Mouse (Mus musculus) heart, embryonic 10.5 days (tissue): ENCODE data around the gene Heca. TPM values are rescaled to one million over a fixed set of nuclear protein-coding genes. Genes with fewer than 3 reads are reported as not detected.
"Not testable (repeated sequence)": the region's sequence is repeated elsewhere in the genome, so short reads cannot be mapped to it uniquely, and the experiment has no call there.

ENCODE experiments used
- DNase-seq: peaks from one replicate; pipeline ENCODE4 v3.0.0-alpha.2; 2017; ENCODE audit warnings: low spot score
- H3K27ac ChIP-seq: fragments of 300-500 bp; sonication (generic); 2 replicates; pipeline ENCODE4 v1.5.1; 2016; ENCODE audit warnings: mild to moderate bottlenecking
- H3K27me3 ChIP-seq: fragments of 300-500 bp; sonication (generic); 2 replicates; pipeline ENCODE4 v1.6.1; 2016; ENCODE audit warnings: mild to moderate bottlenecking; ENCODE audit not compliant: poor library complexity, insufficient read depth, severe bottlenecking
- H3K36me3 ChIP-seq: fragments of 300-500 bp; sonication (generic); 2 replicates; pipeline ENCODE4 v1.6.1; 2016; ENCODE audit warnings: mild to moderate bottlenecking, moderate library complexity
- H3K4me1 ChIP-seq: fragments of 300-500 bp; sonication (generic); 2 replicates; pipeline ENCODE4 v1.6.1; 2016; ENCODE audit warnings: mild to moderate bottlenecking
- H3K4me3 ChIP-seq: fragments of 300-500 bp; sonication (generic); 2 replicates; pipeline ENCODE4 v1.5.1; 2016; ENCODE audit warnings: mild to moderate bottlenecking, moderate library complexity
- H3K9me3 ChIP-seq: fragments of 300-500 bp; sonication (generic); 2 replicates; pipeline ENCODE4 v1.6.1; 2016; ENCODE audit warnings: mild to moderate bottlenecking, moderate library complexity
- WGBS: fragments of 180-500 bp; shearing (Covaris S2); methylation state at CpG from one replicate; pipeline ENCODE4 v1.1.7; 2016; 5-methylcytosine and 5-hydroxymethylcytosine counted together
- polyA plus RNA-seq: library from polyadenylated mRNA; unstranded; fragments of >200 nt; fragmentation: Nextera tagmentation; extraction: Ambion mirVana; gene quantifications from 2 replicates; pipeline ENCODE4 v1.2.1, GENCODE M21; 2016

Gene Heca
- polyA plus RNA-seq, 1 experiment from 2014 or later, result 2.9 TPM

- Histone ChIP-seq H3K27ac (no peak overlapping the region), H3K4me3 (no peak overlapping the region), H3K9me3 (no peaks in the 10 kb centered on the region), H3K27me3 (no peaks in the 10 kb centered on the region), H3K4me1 (0 out of 2 replicates have a peak, but pooled peaks cover 4% of the 10 kb centered on the region), H3K36me3 (no peaks in the 10 kb centered on the region)
- 73% methylated on average over 6 of the region's 6 CpGs for WGBS
- DNase-seq, result no peak
These were observed 87.0 kb downstream of the Heca start for GRCm38 (mm10) chr10:17860701-17861480.

- DNase-seq, result no peak
- no peaks in the 10 kb centered on the region for H3K36me3 ChIP-seq
- no peaks in the 10 kb centered on the region for H3K9me3 ChIP-seq
- no peaks in the 10 kb centered on the region for H3K27me3 ChIP-seq
- H3K27ac ChIP-seq, result no peak overlapping the region
- WGBS, result 72% methylated on average over 9 of the region's 9 CpGs
- no peak overlapping the region for H3K4me3 ChIP-seq
- 0 out of 2 replicates have a peak, but pooled peaks cover 4% of the 10 kb centered on the region for H3K4me1 ChIP-seq
These were observed 90.1 kb downstream of the Heca start for GRCm38 (mm10) chr10:17857647-17858261.

- Histone ChIP-seq H3K36me3 (peaks cover 36% of the 10 kb centered on the region), H3K4me1 (no peaks in the 10 kb centered on the region), H3K27ac (no peak overlapping the region), H3K27me3 (no peaks in the 10 kb centered on the region), H3K9me3 (peaks cover 4% of the 10 kb centered on the region; the same call in 1 of the 2 replicates), H3K4me3 (no peak overlapping the region)
- 83% methylated on average over 4 of the region's 4 CpGs for WGBS
- DNase-seq, result no peak
These were observed 102.9 kb downstream of the Heca start for GRCm38 (mm10) chr10:17844781-17845537.

GRCm38 (mm10) chr10:17842030-17842429 lies 105.8 kb downstream of the Heca start:
- Histone ChIP-seq H3K9me3 (peaks cover 2% of the 10 kb centered on the region; the same call in 1 of the 2 replicates), H3K27ac (no peak overlapping the region), H3K4me1 (no peaks in the 10 kb centered on the region), H3K4me3 (no peak overlapping the region), H3K36me3 (peaks cover 40% of the 10 kb centered on the region), H3K27me3 (no peaks in the 10 kb centered on the region)
- WGBS, result 83% methylated on average over 3 of the region's 3 CpGs
- DNase-seq, result no peak

GRCm38 (mm10) chr10:17836275-17836674 lies 111.6 kb downstream of the Heca start:
- H3K27ac ChIP-seq, result no peak overlapping the region
- 91% methylated on average over 1 of the region's 1 CpGs for WGBS
- no peaks in the 10 kb centered on the region for H3K9me3 ChIP-seq
- no peak overlapping the region for H3K4me3 ChIP-seq
- H3K4me1 ChIP-seq, result no peaks in the 10 kb centered on the region
- DNase-seq, result no peak
- no peaks in the 10 kb centered on the region for H3K27me3 ChIP-seq
- H3K36me3 ChIP-seq, result peaks cover 32% of the 10 kb centered on the region; the same call in 1 of the 2 replicates

GRCm38 (mm10) chr10:17835031-17835430 lies 112.8 kb downstream of the Heca start:
- Histone ChIP-seq H3K4me1 (no peaks in the 10 kb centered on the region), H3K4me3 (no peak overlapping the region), H3K9me3 (no peaks in the 10 kb centered on the region), H3K27me3 (no peaks in the 10 kb centered on the region), H3K36me3 (peaks cover 34% of the 10 kb centered on the region; the same call in 1 of the 2 replicates), H3K27ac (no peak overlapping the region)
- no peak for DNase-seq
- WGBS, result 79% methylated on average over 6 of the region's 6 CpGs

- 56% methylated on average over 3 of the region's 3 CpGs for WGBS
- Histone ChIP-seq H3K4me1 (0 out of 2 replicates have a peak, but pooled peaks cover 5% of the 10 kb centered on the region), H3K9me3 (no peaks in the 10 kb centered on the region), H3K27me3 (no peaks in the 10 kb centered on the region), H3K27ac (no peak overlapping the region), H3K36me3 (peaks cover 55% of the 10 kb centered on the region), H3K4me3 (no peak overlapping the region)
- no peak for DNase-seq
These were observed 116.8 kb downstream of the Heca start for GRCm38 (mm10) chr10:17831041-17831440.

- Histone ChIP-seq H3K4me1 (0 out of 2 replicates have a peak, but pooled peaks cover 5% of the 10 kb centered on the region), H3K4me3 (no peak overlapping the region), H3K27me3 (no peaks in the 10 kb centered on the region), H3K27ac (no peak overlapping the region), H3K9me3 (no peaks in the 10 kb centered on the region), H3K36me3 (peaks cover 55% of the 10 kb centered on the region)
- 85% methylated on average over 4 of the region's 4 CpGs for WGBS
- no peak for DNase-seq
These were observed 118.7 kb downstream of the Heca start for GRCm38 (mm10) chr10:17829205-17829604.

GRCm38 (mm10) chr10:17827391-17827790 lies 120.5 kb downstream of the Heca start:
- 6% methylated on average over 12 of the region's 12 CpGs for WGBS
- Histone ChIP-seq H3K27me3 (no peaks in the 10 kb centered on the region), H3K27ac (peak overlapping the region; percentile 6; the same call in 1 of the 2 replicates), H3K4me3 (no peak overlapping the region), H3K36me3 (peaks cover 51% of the 10 kb centered on the region), H3K4me1 (0 out of 2 replicates have a peak, but pooled peaks cover 5% of the 10 kb centered on the region), H3K9me3 (no peaks in the 10 kb centered on the region)
- no peak for DNase-seq

- H3K4me1 ChIP-seq, H3K9me3 ChIP-seq, H3K27ac ChIP-seq, H3K27me3 ChIP-seq, H3K4me3 ChIP-seq, DNase-seq: not testable (repeated sequence)
- peaks cover 64% of the 10 kb centered on the region for H3K36me3 ChIP-seq
- WGBS, result 89% methylated on average over 7 of the region's 7 CpGs
These were observed 127.4 kb downstream of the Heca start for GRCm38 (mm10) chr10:17820422-17820821.
